Mouse (Mus musculus): ENCODE measurements at regions not wholly inside any gene's neighbourhood (a gene's known extent, or its start where the extent isn't known, plus 50 kb on each side); places are given as distances from the start of the nearest gene placed in this dataset.

- intact Hi-C loops (cut with DNase I): no loop called here
- DNase-seq (ENCODE audit: extremely low spot score in 1 of 2, low spot score in 2 of 2): no peak
These were observed 354.5 kb upstream of the Nrp1 start for GRCm38 (mm10) chr8:128003881-128004286.

GRCm38 (mm10) chr8:128009393-128010010, 348.9 kb upstream of the Nrp1 start:
- no peak for DNase-seq (ENCODE audit: extremely low spot score in 1 of 2, low spot score in 2 of 2)
- intact Hi-C loops (cut with DNase I): no loop called here

GRCm38 (mm10) chr8:128017171-128017570, 341.2 kb upstream of the Nrp1 start:
- no peak for DNase-seq (ENCODE audit: extremely low spot score in 1 of 2, low spot score in 2 of 2)
- intact Hi-C loops (cut with DNase I): no loop called here

- intact Hi-C loops (cut with DNase I): no loop called here
These were observed 334.7 kb upstream of the Nrp1 start for GRCm38 (mm10) chr8:128023661-128024060.

GRCm38 (mm10) chr8:128024774-128025222, 333.6 kb upstream of the Nrp1 start:
- DNase-seq (ENCODE audit: extremely low spot score in 1 of 2, low spot score in 2 of 2): peak in 1 of 2 experiments; percentile 27
- intact Hi-C loops (cut with DNase I): no loop called here

More at GRCm38 (mm10) chr8:128023661-128024060, 334.7 kb upstream of the Nrp1 start:
- no peak for DNase-seq (ENCODE audit: extremely low spot score in 1 of 2, low spot score in 2 of 2)

GRCm38 (mm10) chr8:128025251-128025856, 333.1 kb upstream of the Nrp1 start:
- intact Hi-C loops (cut with DNase I): no loop called here
- peak; percentile 7 to 50 for DNase-seq (ENCODE audit: extremely low spot score in 1 of 2, low spot score in 2 of 2)

GRCm38 (mm10) chr8:128026981-128027380, 331.4 kb upstream of the Nrp1 start:
- intact Hi-C loops (cut with DNase I): no loop called here
- DNase-seq (ENCODE audit: extremely low spot score in 1 of 2, low spot score in 2 of 2): no peak

- intact Hi-C loops (cut with DNase I): no loop called here
These were observed 327.8 kb upstream of the Nrp1 start for GRCm38 (mm10) chr8:128030335-128031280.

GRCm38 (mm10) chr8:128034127-128034526, 324.3 kb upstream of the Nrp1 start:
- DNase-seq (ENCODE audit: extremely low spot score in 1 of 2, low spot score in 2 of 2): peak in 1 of 2 experiments; percentile 3
- intact Hi-C loops (cut with DNase I): no loop called here

More at GRCm38 (mm10) chr8:128030335-128031280, 327.8 kb upstream of the Nrp1 start:
- DNase-seq (ENCODE audit: extremely low spot score in 1 of 2, low spot score in 2 of 2): peak; percentile 38 to 67

- peak in 1 of 2 experiments; percentile 22 for DNase-seq (ENCODE audit: extremely low spot score in 1 of 2, low spot score in 2 of 2)
- intact Hi-C loops (cut with DNase I): no loop called here
These were observed 322.7 kb upstream of the Nrp1 start for GRCm38 (mm10) chr8:128035672-128036071.

GRCm38 (mm10) chr8:128039341-128040064, 318.9 kb upstream of the Nrp1 start:
- intact Hi-C loops (cut with DNase I): no loop called here
- no peak for DNase-seq (ENCODE audit: extremely low spot score in 1 of 2, low spot score in 2 of 2)

- DNase-seq (ENCODE audit: extremely low spot score in 1 of 2, low spot score in 2 of 2): no peak
- intact Hi-C loops (cut with DNase I): no loop called here
These were observed 315.5 kb upstream of the Nrp1 start for GRCm38 (mm10) chr8:128042877-128043276.

GRCm38 (mm10) chr8:128043392-128043791, 315.0 kb upstream of the Nrp1 start:
- no peak for DNase-seq (ENCODE audit: extremely low spot score in 1 of 2, low spot score in 2 of 2)
- intact Hi-C loops (cut with DNase I): no loop called here

- DNase-seq (ENCODE audit: extremely low spot score in 1 of 2, low spot score in 2 of 2): no peak
- intact Hi-C loops (cut with DNase I): no loop called here
These were observed 302.2 kb upstream of the Nrp1 start for GRCm38 (mm10) chr8:128056251-128056650.

- intact Hi-C loops (cut with DNase I): no loop called here
- DNase-seq (ENCODE audit: extremely low spot score in 1 of 2, low spot score in 2 of 2): no peak
These were observed 300.6 kb upstream of the Nrp1 start for GRCm38 (mm10) chr8:128057845-128058244.

GRCm38 (mm10) chr8:128059817-128060216, 298.6 kb upstream of the Nrp1 start:
- intact Hi-C loops (cut with DNase I): no loop called here
- DNase-seq (ENCODE audit: extremely low spot score in 1 of 2, low spot score in 2 of 2): no peak

- no peak for DNase-seq (ENCODE audit: extremely low spot score in 1 of 2, low spot score in 2 of 2)
- intact Hi-C loops (cut with DNase I): no loop called here
These were observed 294.2 kb upstream of the Nrp1 start for GRCm38 (mm10) chr8:128064211-128064610.

- DNase-seq (ENCODE audit: extremely low spot score in 1 of 2, low spot score in 2 of 2): no peak
- intact Hi-C loops (cut with DNase I): no loop called here
These were observed 293.3 kb upstream of the Nrp1 start for GRCm38 (mm10) chr8:128065127-128065526.

Measured in left cerebral cortex, postnatal 10 days (tissue).